Mouse (Mus musculus) adrenal gland, postnatal 14 days (tissue): ENCODE results near the gene Arid3c. TPM values are rescaled to one million over a fixed set of nuclear protein-coding genes. Genes with fewer than 3 reads are reported as not detected.
"Not testable (repeated sequence)": the region's sequence is repeated elsewhere in the genome, so short reads cannot be mapped to it uniquely, and the experiment has no call there.

Experiments used
- DNase-seq: peaks from one replicate; pipeline ENCODE4 v3.0.0; 2021; ENCODE audit warnings: mixed read lengths
- total RNA-seq: library from RNA; stranded (reverse); gene quantifications from 2 replicates; pipeline ENCODE4 v1.2.3, GENCODE M21; 2021

Gene Arid3c
- total RNA-seq, 1 experiment from 2014 or later: not detected

GRCm38 (mm10) chr4:41705922-41706754 lies 24.8 kb downstream of the Arid3c start:
- no peak for DNase-seq

GRCm38 (mm10) chr4:41704651-41705050 lies 26.3 kb downstream of the Arid3c start:
- DNase-seq: no peak

- DNase-seq: not testable (repeated sequence)
Measured at GRCm38 (mm10) chr4:41702226-41702625, 28.7 kb downstream of the Arid3c start.

GRCm38 (mm10) chr4:41700224-41700623 lies 30.7 kb downstream of the Arid3c start:
- not testable (repeated sequence) for DNase-seq

GRCm38 (mm10) chr4:41699783-41700182 lies 31.2 kb downstream of the Arid3c start, which contains the start of gene Il11ra1:
Gene Il11ra1 (plus strand): TSS chr4:41699989.
- not testable (repeated sequence) for DNase-seq

GRCm38 (mm10) chr4:41698421-41699016 lies 32.4 kb downstream of the Arid3c start:
- DNase-seq: peak; percentile 67

- peak; percentile 92 for DNase-seq
Measured at GRCm38 (mm10) chr4:41696930-41697841, 33.8 kb downstream of the Arid3c start, which contains the start of gene Cntfr. Gene Cntfr (minus strand): TSS chr4:41697089.

- DNase-seq: peak; percentile 30
Measured at GRCm38 (mm10) chr4:41696452-41696851, 34.5 kb downstream of the Arid3c start.

GRCm38 (mm10) chr4:41695800-41696199 lies 35.1 kb downstream of the Arid3c start:
- DNase-seq: not testable (repeated sequence)

GRCm38 (mm10) chr4:41693511-41693910 lies 37.4 kb downstream of the Arid3c start:
- not testable (repeated sequence) for DNase-seq

- DNase-seq: not testable (repeated sequence)
Measured at GRCm38 (mm10) chr4:41690014-41690413, 40.9 kb downstream of the Arid3c start.

- DNase-seq: not testable (repeated sequence)
Measured at GRCm38 (mm10) chr4:41688562-41688961, 42.4 kb downstream of the Arid3c start.

GRCm38 (mm10) chr4:41685882-41686492 lies 45.0 kb downstream of the Arid3c start:
- DNase-seq: not testable (repeated sequence)

- not testable (repeated sequence) for DNase-seq
Measured at GRCm38 (mm10) chr4:41684931-41685453, 46.0 kb downstream of the Arid3c start.

- DNase-seq: not testable (repeated sequence)
Measured at GRCm38 (mm10) chr4:41684131-41684930, 46.6 kb downstream of the Arid3c start.

GRCm38 (mm10) chr4:41683303-41683702 lies 47.6 kb downstream of the Arid3c start:
- DNase-seq: not testable (repeated sequence)

GRCm38 (mm10) chr4:41682789-41683188 lies 48.2 kb downstream of the Arid3c start:
- no peak for DNase-seq

GRCm38 (mm10) chr4:41681947-41682346 lies 49.0 kb downstream of the Arid3c start:
- no peak for DNase-seq

- DNase-seq: no peak
Measured at GRCm38 (mm10) chr4:41681176-41681575, 49.8 kb downstream of the Arid3c start.

GRCm38 (mm10) chr4:41679291-41679690 lies 51.7 kb downstream of the Arid3c start:
- no peak for DNase-seq

- peak; percentile 71 for DNase-seq
Measured at GRCm38 (mm10) chr4:41678863-41679262, 52.1 kb downstream of the Arid3c start.
